Mouse (Mus musculus) gastrocnemius, postnatal 10 days (tissue): ENCODE results near the gene Fam53b. TPM values are rescaled to one million over a fixed set of nuclear protein-coding genes. Genes with fewer than 3 reads are reported as not detected.
"Not testable (repeated sequence)": the region's sequence is repeated elsewhere in the genome, so short reads cannot be mapped to it uniquely, and the experiment has no call there.

Experiments
- DNase-seq: peaks from one replicate; pipeline ENCODE4 v3.0.0; 2021; ENCODE audit warnings: mixed read lengths
- total RNA-seq, 2 experiments: library from RNA; stranded (reverse); gene quantifications; 2 replicates each; pipeline ENCODE4 v1.2.3; 2021

The Fam53b gene
- total RNA-seq, 2 experiments from 2014 or later: 34.5 to 43.6 TPM

DNA sequence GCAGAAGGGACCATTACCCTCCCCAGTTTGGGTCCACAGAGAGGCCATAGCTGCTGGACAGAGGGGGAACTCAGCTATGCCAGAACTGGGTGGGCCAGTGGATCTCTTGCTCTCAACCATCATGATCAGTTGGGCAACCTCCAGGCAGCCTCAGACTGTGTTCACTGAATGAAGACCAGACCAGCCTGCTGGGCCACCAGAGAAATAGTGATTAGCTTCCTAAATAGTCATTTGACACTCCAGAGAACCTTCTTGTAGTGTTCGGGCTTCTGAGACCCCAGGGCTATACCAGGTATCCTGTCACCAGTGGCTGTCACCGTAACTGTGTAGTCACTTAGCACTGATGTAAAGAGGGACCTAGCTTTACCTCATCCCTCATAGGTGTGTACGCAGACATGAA is 131.3 kb downstream of the Fam53b start:
- no peak for DNase-seq

DNA sequence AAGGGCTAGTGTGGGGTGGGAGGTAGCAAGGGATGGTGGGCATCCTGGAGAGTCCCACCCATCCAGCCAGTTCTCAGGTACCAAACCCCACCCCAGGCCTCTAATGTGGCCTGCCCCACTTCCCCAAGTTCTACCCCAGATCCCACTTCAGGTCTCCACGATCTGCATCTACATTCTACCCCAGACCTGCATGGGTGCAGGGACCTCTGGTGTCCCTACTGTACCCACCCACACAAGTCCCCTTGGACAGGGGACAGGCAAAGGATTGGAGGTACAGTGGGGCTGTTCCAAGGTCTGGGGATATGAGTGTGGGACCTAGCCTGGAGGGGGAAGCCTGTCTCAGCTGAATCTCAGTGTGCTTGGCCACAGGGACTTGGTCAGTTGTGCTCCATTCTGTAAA is 131.9 kb downstream of the Fam53b start:
- no peak for DNase-seq

DNA sequence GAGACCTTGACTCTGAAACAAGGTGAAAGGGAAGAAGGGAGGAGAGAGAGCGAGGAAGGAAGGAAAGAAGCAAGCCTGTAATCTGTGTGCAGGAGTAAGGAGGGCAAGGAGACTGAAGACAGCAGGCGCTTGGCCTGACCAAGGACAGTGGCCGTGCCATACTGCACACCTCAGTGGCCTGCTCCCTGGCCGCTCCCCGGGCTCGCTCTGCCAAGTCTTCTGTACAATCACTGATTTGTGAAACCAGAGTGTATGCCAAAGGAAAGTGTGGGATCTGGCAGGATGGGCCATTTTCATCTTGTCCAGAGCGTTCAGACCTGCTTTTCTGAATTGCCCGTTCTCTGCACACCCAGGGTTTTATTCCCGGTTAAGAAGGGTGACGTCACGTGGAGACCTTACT is 132.4 kb downstream of the Fam53b start:
- no peak for DNase-seq

DNA sequence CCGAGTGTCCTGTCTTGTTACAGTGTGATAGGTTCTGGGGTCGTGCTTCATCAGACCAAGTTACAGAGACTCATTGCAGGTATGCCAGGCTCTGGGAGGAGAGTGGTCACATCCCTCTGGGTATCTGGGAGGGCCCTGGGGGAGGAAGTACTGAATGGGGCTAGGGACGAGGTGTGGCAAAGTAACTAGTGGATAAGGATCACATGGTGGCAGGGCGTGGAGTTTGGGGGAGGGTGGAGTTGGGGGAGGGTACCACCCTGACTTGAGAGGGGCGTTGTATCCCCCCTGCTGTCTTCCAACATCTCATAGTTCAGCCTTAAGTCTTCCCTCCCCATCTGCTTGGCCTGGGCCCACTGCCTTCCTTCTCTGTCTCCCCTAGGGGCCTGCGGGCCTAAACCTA is 134.1 kb downstream of the Fam53b start:
- DNase-seq: no peak

DNA sequence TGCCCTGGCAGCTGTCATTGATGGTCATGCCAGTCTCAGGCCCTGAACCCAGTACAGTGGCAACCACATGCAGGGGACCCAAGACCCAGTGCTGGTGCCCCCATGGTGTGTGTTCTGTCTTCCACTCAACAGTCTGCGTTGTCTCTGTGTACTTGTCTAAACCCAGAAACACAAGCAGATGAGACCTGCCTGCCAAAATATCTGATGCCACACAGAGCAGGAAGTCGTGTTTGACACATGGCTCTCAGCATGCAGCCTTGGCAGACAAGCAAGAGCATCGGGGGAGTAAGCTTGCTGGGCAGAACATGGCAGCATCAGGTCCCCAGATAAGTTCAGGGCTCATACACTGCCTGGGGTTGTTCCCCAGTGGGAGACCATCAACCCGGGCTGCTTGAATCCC is 134.6 kb downstream of the Fam53b start:
- DNase-seq: no peak

DNA sequence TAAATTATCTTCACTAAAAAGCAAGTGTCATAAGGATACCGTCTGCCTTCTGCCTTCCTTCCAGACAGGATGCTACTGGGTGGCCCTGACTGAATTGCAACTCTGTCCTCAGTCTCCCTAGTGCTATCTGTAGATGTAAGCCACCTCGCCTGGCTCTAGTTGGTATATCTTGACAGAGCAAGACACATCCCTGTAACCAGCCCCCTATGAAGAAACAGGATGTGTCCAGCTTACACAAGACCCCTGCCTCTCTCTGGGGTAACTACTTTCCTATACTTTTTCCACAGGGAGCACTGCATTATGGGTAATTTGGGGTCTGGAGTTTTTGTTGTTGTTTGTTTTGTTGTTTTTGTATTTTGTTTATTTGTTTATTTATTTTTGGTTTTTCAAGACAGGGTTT is 137.8 kb downstream of the Fam53b start:
- no peak for DNase-seq

DNA sequence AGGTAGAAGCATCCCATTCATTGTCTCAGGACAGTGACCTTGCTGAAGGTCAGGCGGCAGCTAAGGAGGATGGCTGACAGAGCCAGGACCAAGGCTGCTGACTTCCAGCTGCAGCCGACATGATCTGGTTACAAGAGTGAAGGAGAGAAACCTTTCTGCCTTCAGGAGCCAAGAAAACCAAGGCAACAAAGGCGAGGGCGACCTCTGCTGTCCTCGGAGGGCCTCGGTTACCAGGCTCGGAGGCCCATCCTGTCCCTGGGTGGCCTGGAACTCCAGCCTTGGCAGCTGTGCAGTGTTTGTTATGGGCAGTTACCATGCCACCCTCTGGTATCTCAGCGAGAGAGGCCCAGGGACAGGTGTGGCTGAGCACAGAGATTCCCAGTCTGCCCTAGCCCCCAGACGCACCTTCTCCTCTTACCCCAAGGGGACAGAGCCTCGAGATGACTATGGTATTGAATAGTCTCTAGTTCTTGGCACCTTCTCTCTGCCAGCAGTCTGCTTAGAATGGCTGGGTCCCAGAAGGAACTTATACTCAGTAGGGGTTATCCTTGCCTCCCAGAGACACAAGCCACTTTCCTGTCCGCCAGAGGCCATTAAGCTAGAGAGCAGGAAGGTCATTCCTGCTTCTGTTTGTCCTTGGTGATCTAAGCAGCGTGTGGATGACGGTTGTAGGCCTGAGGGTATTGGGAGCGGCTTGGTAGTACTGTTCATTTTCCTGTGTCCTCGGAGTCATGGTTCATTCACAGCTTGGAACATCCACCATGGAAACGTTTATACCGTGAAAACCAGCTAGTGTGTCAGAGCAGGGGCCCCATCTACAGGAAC is 139.5 kb downstream of the Fam53b start:
- DNase-seq: peak; percentile 72

DNA sequence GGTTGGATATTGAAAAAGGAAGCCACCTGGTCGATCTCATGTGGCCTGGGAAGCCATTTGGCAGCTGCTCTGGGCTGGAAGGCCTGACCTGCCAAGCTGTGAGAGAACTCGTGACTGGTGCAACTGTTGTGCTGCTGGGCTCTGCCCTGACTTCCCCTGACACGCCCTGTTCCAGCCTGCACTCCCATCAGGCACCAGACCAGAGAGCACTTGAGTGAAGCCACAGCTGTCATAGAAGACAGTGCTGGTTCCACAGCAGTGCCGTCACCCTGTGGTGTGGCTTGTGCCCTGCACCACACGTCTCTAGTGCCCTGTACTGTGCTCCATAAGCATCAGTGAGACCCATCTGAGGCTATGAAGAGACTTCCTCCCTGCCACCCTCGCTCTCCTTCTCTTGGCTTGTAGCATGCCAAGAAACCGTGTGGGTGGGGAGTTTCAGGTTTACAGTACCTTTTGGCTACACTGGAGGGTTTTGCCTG is 141.2 kb downstream of the Fam53b start:
- peak; percentile 49 for DNase-seq

DNA sequence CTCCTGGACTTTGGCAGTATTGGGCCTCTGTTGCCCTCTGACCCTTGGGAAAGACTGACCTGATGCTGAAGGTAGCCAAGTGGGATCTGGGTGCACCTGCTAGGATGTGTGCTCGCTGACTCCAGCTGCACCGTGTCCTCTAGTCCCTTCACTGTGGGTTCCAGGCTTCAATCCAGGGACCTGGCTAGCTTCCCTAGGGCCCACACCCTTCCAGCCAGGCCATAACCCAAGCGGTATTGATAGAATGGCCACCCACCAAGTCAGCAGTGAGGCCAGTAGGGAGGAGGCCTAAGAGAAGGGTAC is 142.9 kb downstream of the Fam53b start:
- DNase-seq: peak; percentile 62

DNA sequence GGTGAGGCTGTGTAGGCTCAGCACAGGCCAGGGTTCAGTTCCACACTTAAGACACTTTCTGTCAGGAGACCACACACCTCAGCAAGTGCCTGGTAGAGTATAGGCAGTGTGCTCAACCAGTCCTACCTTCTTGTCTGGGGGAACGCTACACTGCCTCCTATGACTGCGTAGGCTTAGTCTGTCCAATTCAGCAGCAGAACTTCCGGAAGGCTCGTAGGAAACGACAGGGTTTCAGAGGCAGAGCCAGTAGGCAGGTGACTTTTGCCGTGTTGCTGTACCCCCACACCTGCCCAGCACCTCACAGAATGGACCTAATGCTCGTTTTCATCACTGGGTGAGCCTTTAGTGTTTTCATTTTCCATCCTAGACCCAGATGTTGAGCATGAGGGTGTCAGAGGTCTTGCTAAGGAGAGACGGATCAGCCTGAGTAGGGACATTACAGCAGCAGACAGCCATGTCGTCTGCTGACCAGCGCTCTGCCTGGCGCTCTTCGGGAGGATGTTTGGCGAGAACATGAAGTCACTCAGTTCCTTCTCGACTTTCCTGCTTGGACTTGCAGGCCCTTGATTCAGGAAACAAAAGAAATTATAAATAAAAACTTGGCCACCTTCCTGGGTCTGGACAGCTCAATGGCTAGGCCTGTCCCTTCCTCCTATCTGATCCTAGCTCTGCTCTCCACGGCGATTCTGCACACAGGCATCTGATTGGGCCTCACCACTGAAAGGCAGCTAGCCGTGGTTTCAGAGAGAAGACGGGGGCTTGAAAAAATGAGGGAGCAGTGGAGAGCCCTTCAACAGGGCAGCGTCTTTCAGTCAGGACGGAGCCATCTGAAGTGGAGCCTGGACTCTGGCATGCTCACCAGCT is 143.5 kb downstream of the Fam53b start:
- DNase-seq: no peak

DNA sequence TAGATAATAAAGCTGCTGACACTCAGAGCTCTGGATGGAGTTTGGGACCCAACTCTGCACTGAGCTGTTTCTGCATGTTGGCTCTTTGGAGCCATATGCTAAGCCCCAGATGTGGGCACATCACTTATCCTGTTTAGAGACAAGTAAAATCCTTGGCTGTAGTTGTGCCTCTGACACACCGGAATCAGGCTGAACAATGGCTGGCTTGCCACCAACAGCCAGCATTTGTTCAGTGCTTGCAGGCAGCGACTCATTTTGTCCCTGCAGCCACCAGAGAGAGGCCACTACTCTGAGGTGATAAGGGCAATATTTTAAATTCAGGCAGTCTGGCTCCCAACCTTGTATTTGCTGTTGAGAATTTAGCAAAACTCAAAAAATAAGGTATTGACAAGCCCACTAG is 145.1 kb downstream of the Fam53b start:
- no peak for DNase-seq

DNA sequence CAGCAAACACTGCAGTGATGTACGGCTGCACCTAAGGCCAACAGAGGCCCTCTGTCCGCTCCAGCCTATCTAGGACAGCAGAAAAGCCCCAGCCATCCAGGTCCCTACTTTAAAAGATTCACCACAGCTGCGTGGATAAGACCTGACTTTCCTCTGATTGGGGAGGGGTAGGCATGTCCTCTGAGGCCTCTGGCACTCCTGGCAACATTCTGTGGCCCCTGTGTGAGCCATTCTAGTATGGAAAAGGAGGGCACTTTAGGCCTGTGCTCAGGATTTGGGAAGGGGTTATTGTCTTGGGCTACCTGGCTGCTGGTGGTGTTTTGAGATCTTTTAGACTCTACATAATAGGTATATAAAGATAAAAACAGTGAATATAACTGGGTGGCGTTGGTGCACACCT is 147.2 kb downstream of the Fam53b start:
- DNase-seq: no peak

DNA sequence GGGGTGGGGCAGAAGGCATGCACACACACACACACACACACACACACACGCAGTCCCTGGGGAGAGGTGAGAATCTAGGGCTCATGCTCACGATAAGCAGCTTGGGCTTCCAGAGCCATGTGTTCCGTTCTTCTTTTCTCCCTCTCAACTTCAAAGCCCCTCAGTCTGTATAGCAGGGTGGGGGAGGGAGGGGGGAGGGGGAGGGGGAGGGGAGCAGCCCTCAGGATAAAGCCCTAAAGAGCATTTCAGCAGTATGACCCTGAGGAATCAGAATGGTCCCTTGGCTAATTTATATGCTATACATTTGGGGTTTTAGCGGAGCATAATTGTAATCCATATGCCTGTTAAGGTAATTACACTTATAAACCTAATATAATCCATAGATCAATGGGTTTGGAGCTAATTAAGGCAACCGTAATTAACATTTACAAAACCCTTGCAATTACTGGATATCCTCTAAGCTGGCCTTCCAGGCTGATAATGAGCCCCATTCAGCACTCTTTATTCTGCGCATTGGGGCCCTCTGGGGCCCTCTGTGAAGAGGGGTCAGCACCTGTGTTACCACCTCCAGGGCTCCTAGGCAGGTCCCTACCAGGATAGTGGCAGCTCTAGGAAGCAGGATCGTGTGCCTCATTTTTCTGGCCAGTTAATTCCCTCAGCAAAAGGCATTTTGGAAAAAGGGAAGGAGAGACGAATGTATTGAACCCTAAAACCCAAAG is 147.9 kb downstream of the Fam53b start:
- DNase-seq: no peak

DNA sequence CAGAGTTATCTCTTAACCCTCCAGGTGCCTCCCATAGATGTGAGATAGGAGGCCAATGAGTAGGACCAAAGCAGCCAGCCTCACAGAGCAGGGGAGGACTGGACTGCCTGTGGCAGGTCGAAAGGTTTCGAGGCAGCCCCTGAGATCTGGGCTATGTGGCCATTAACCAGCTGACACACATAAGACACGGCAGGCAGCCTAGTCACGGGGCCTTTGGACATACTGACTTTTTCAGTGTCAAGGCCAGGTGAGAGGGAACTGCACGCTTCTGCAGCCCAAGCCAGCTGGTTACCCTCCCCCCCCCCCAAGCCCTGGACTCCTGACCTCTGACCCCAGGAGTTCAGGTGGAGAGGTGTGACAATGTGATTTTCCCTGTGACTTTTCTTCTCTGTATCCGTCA is 148.9 kb downstream of the Fam53b start:
- no peak for DNase-seq

DNA sequence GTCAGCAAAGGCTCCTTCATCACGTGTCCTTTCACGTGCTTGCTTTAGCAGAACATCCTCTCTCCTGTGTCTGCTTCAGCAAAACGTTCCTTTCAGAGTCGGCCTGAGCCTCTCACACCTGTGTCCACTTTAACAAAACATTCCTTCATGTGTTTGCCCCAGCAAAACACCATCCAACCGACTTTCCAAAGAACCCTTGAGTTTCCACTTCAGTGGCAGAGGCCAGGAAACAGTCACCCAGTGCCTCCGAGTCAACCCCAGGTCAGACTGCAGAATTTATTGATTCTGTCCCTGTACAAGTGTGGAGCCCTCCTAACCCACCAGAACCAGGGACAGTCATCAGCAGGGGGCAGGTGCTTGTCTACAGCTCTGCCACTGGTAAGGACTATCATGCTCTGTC is 150.9 kb downstream of the Fam53b start:
- not testable (repeated sequence) for DNase-seq

Other genes with a start within 250 kb of the Fam53b start
- gene Oat, start 237.5 kb downstream of the Fam53b start, total RNA-seq: 10 to 100 TPM; 84.0 to 92.9 TPM
- not detected for gene Nkx1-2, start 214.2 kb downstream of the Fam53b start, total RNA-seq
- 10 to 100 TPM in 1 of 2 experiments, 1 to 10 TPM in 1; 9.6 to 11.7 TPM for gene Lhpp, start 203.2 kb downstream of the Fam53b start, total RNA-seq
- gene Eef1akmt2, start 38.8 kb upstream of the Fam53b start, total RNA-seq: 10 to 100 TPM in 1 of 2 experiments, 1 to 10 TPM in 1; 9.7 to 12.1 TPM
- 10 to 100 TPM; 22.7 to 25.4 TPM for gene Abraxas2, start 45.3 kb upstream of the Fam53b start, total RNA-seq
- 10 to 100 TPM; 35.2 to 39.0 TPM for gene Zranb1, start 117.3 kb upstream of the Fam53b start, total RNA-seq